Mouse (Mus musculus): ENCODE data around the gene Smg6.
"Not testable (repeated sequence)": the region's sequence is repeated elsewhere in the genome, so short reads cannot be mapped to it uniquely, and the experiment has no call there.

The Smg6 gene

GRCm38 (mm10) chr11:74996482-74996881 is 70.9 kb downstream of the Smg6 start:
- no peak for DNase-seq

- peak; percentile 43 to 60 for DNase-seq
Measured at GRCm38 (mm10) chr11:75000869-75001653, 75.4 kb downstream of the Smg6 start.

GRCm38 (mm10) chr11:75008270-75008669 is 82.6 kb downstream of the Smg6 start:
- DNase-seq = no peak

- not testable (repeated sequence) for DNase-seq
Measured at GRCm38 (mm10) chr11:75009537-75009936, 83.9 kb downstream of the Smg6 start.

GRCm38 (mm10) chr11:75012997-75013694 is 87.5 kb downstream of the Smg6 start:
- peak; percentile 85 to 91 for DNase-seq

- DNase-seq = peak in 1 of 2 experiments; percentile 21
Measured at GRCm38 (mm10) chr11:75013764-75014695, 88.4 kb downstream of the Smg6 start.

- no peak for DNase-seq
Measured at GRCm38 (mm10) chr11:75014816-75015215, 89.2 kb downstream of the Smg6 start.

GRCm38 (mm10) chr11:75015453-75015871 is 89.8 kb downstream of the Smg6 start:
- no peak for DNase-seq

GRCm38 (mm10) chr11:75016309-75016860 is 90.8 kb downstream of the Smg6 start:
- DNase-seq = no peak

- DNase-seq = peak in 1 of 2 experiments; percentile 12
Measured at GRCm38 (mm10) chr11:75017831-75018230, 92.2 kb downstream of the Smg6 start.

- no peak for DNase-seq
Measured at GRCm38 (mm10) chr11:75026977-75027376, 101.4 kb downstream of the Smg6 start.

- no peak for DNase-seq
Measured at GRCm38 (mm10) chr11:75027616-75028015, 102.0 kb downstream of the Smg6 start.

- no peak for DNase-seq
Measured at GRCm38 (mm10) chr11:75031251-75031650, 105.6 kb downstream of the Smg6 start.

- no peak for DNase-seq
Measured at GRCm38 (mm10) chr11:75032946-75033345, 107.3 kb downstream of the Smg6 start.

GRCm38 (mm10) chr11:75033581-75034067 is 108.0 kb downstream of the Smg6 start:
- peak in 1 of 2 experiments; percentile 40 for DNase-seq

- DNase-seq = no peak
Measured at GRCm38 (mm10) chr11:75034104-75034503, 108.5 kb downstream of the Smg6 start.

GRCm38 (mm10) chr11:75044333-75044732 is 118.7 kb downstream of the Smg6 start:
- peak; percentile 27 to 39 for DNase-seq

- DNase-seq = no peak
Measured at GRCm38 (mm10) chr11:75045822-75046221, 120.2 kb downstream of the Smg6 start.

- no peak for DNase-seq
Measured at GRCm38 (mm10) chr11:75046638-75047037, 121.0 kb downstream of the Smg6 start.

GRCm38 (mm10) chr11:75047066-75047465 is 121.4 kb downstream of the Smg6 start:
- DNase-seq = peak; percentile 87 to 91

GRCm38 (mm10) chr11:75047736-75048407 is 122.2 kb downstream of the Smg6 start:
- DNase-seq = no peak

- no peak for DNase-seq
Measured at GRCm38 (mm10) chr11:75049146-75049545, 123.5 kb downstream of the Smg6 start.

All from kidney, postnatal 4 days (tissue).